Mouse (Mus musculus) lung, embryonic 15.5 days (tissue): ENCODE measurements around the gene Rarb. TPM values are rescaled to one million over a fixed set of nuclear protein-coding genes. Genes with fewer than 3 reads are reported as not detected.
"Not testable (repeated sequence)": the region's sequence is repeated elsewhere in the genome, so short reads cannot be mapped to it uniquely, and the experiment has no call there.

Experiments
- ATAC-seq: fragments of 200-750 bp; cut with Nextera tagmentation; 2 replicates; pipeline ENCODE4 v1.8.0; 2017; ENCODE audit warnings: moderate number of reproducible peaks, borderline replicate concordance; ENCODE audit not compliant: low FRiP score, low TSS enrichment; ENCODE audit errors: extremely low read depth
- H3K27ac ChIP-seq: fragments of 300-500 bp; sonication (generic); 2 replicates; pipeline ENCODE4 v1.5.1; 2015; ENCODE audit warnings: moderate library complexity, mild to moderate bottlenecking, inconsistent platforms
- H3K27me3 ChIP-seq: fragments of 300-500 bp; sonication (generic); 2 replicates; pipeline ENCODE4 v1.6.1; 2015; ENCODE audit warnings: inconsistent platforms
- H3K36me3 ChIP-seq: fragments of 300-500 bp; sonication (generic); 2 replicates; pipeline ENCODE4 v1.6.1; 2015; ENCODE audit warnings: inconsistent platforms
- H3K4me1 ChIP-seq: fragments of 300-500 bp; sonication (generic); 2 replicates; pipeline ENCODE4 v1.6.1; 2015; ENCODE audit warnings: inconsistent platforms
- H3K4me2 ChIP-seq: fragments of 300-500 bp; sonication (generic); 2 replicates; pipeline ENCODE4 v1.6.1; 2015; ENCODE audit warnings: inconsistent platforms, mild to moderate bottlenecking, moderate library complexity
- H3K4me3 ChIP-seq: fragments of 300-500 bp; sonication (generic); 2 replicates; pipeline ENCODE4 v1.5.1; 2015; ENCODE audit warnings: mild to moderate bottlenecking, inconsistent platforms
- H3K9ac ChIP-seq: fragments of 300-500 bp; sonication (generic); 2 replicates; pipeline ENCODE4 v1.6.1; 2015; ENCODE audit warnings: inconsistent platforms
- H3K9me3 ChIP-seq: fragments of 300-500 bp; sonication (generic); 2 replicates; pipeline ENCODE4 v1.6.1; 2016; ENCODE audit warnings: inconsistent platforms
- WGBS: fragments of 180-500 bp; shearing (Covaris S2); methylation state at CpG from one replicate; pipeline ENCODE4 v1.1.7; 2015; 5-methylcytosine and 5-hydroxymethylcytosine counted together
- polyA plus RNA-seq: library from polyadenylated mRNA; unstranded; fragments of >200 nt; fragmentation: Nextera tagmentation; extraction: Ambion mirVana; gene quantifications from 2 replicates; pipeline ENCODE4 v1.2.1, GENCODE M21; 2015

The Rarb gene
- polyA plus RNA-seq, 1 experiment from 2014 or later, result 14.5 TPM

- Histone ChIP-seq H3K27ac (no peak overlapping the region), H3K4me1 (no peaks in the 10 kb centered on the region), H3K9me3 (no peaks in the 10 kb centered on the region), H3K4me2 (no peak overlapping the region), H3K27me3 (no peaks in the 10 kb centered on the region), H3K36me3 (no peaks in the 10 kb centered on the region), H3K4me3 (no peak overlapping the region), H3K9ac (no peak overlapping the region)
- ATAC-seq, result no peak
- WGBS, result 67% methylated on average over 1 of the region's 1 CpGs
Measured at GRCm38 (mm10) chr14:16765891-16766290, 53.1 kb downstream of the Rarb start.

GRCm38 (mm10) chr14:16762773-16763172 lies 56.2 kb downstream of the Rarb start:
- no peaks in the 10 kb centered on the region for H3K27me3 ChIP-seq
- no peak overlapping the region for H3K9ac ChIP-seq
- H3K4me3 ChIP-seq, result no peak overlapping the region
- H3K27ac ChIP-seq, result peak overlapping the region; percentile 20
- H3K4me2 ChIP-seq, result no peak overlapping the region
- no peaks in the 10 kb centered on the region for H3K9me3 ChIP-seq
- no peaks in the 10 kb centered on the region for H3K36me3 ChIP-seq
- no peaks in the 10 kb centered on the region for H3K4me1 ChIP-seq
- peak; percentile 90 for ATAC-seq

GRCm38 (mm10) chr14:16758773-16759434 lies 60.1 kb downstream of the Rarb start:
- Histone ChIP-seq H3K4me1 (no peaks in the 10 kb centered on the region), H3K4me2 (no peak overlapping the region), H3K4me3 (no peak overlapping the region), H3K27ac (no peak overlapping the region), H3K9me3 (no peaks in the 10 kb centered on the region), H3K36me3 (no peaks in the 10 kb centered on the region), H3K27me3 (no peaks in the 10 kb centered on the region), H3K9ac (no peak overlapping the region)
- 73% methylated on average over 6 of the region's 6 CpGs for WGBS
- ATAC-seq, result no peak

- not testable (repeated sequence) for H3K9ac ChIP-seq, H3K36me3 ChIP-seq, H3K27me3 ChIP-seq, H3K9me3 ChIP-seq, H3K4me1 ChIP-seq, ATAC-seq, H3K4me2 ChIP-seq, H3K27ac ChIP-seq, H3K4me3 ChIP-seq
- WGBS, result 78% methylated on average over 1 of the region's 1 CpGs
Measured at GRCm38 (mm10) chr14:16755601-16756000, 63.4 kb downstream of the Rarb start.

- WGBS, result 50% methylated on average over 1 of the region's 1 CpGs
- Histone ChIP-seq H3K9ac (no peak overlapping the region), H3K27ac (no peak overlapping the region), H3K4me1 (no peaks in the 10 kb centered on the region), H3K4me3 (no peak overlapping the region), H3K4me2 (no peak overlapping the region), H3K27me3 (no peaks in the 10 kb centered on the region), H3K9me3 (no peaks in the 10 kb centered on the region), H3K36me3 (no peaks in the 10 kb centered on the region)
- no peak for ATAC-seq
Measured at GRCm38 (mm10) chr14:16752648-16753047, 66.3 kb downstream of the Rarb start.

GRCm38 (mm10) chr14:16746982-16747578 lies 71.9 kb downstream of the Rarb start:
- Histone ChIP-seq H3K27ac (no peak overlapping the region), H3K4me1 (0 out of 2 replicates have a peak, but pooled peaks cover under 1% of the 10 kb centered on the region), H3K4me3 (no peak overlapping the region), H3K9ac (no peak overlapping the region), H3K36me3 (no peaks in the 10 kb centered on the region), H3K4me2 (no peak overlapping the region), H3K9me3 (no peaks in the 10 kb centered on the region), H3K27me3 (no peaks in the 10 kb centered on the region)
- no peak for ATAC-seq
- 63% methylated on average over 2 of the region's 2 CpGs for WGBS

GRCm38 (mm10) chr14:16740982-16741739 lies 77.8 kb downstream of the Rarb start:
- Histone ChIP-seq H3K36me3 (no peaks in the 10 kb centered on the region), H3K9me3 (no peaks in the 10 kb centered on the region), H3K9ac (no peak overlapping the region), H3K27me3 (no peaks in the 10 kb centered on the region), H3K4me1 (peaks cover 25% of the 10 kb centered on the region), H3K4me3 (no peak overlapping the region), H3K4me2 (no peak overlapping the region), H3K27ac (peak overlapping the region; percentile 41; the same call in 1 of the 2 replicates)
- 60% methylated on average over 13 of the region's 13 CpGs for WGBS
- ATAC-seq, result peak; percentile 42; the same call in 1 of the 2 replicates

- H3K27me3 ChIP-seq, result no peaks in the 10 kb centered on the region
- H3K27ac ChIP-seq, result no peak overlapping the region
- H3K9me3 ChIP-seq, result no peaks in the 10 kb centered on the region
- no peak overlapping the region for H3K4me2 ChIP-seq
- no peaks in the 10 kb centered on the region for H3K36me3 ChIP-seq
- WGBS, result 55% methylated on average over 1 of the region's 1 CpGs
- H3K4me3 ChIP-seq, result no peak overlapping the region
- H3K9ac ChIP-seq, result no peak overlapping the region
- H3K4me1 ChIP-seq, result peaks cover 52% of the 10 kb centered on the region
- ATAC-seq, result 0 out of 2 replicates have a peak, but pooled peaks have one; percentile 32
Measured at GRCm38 (mm10) chr14:16738538-16738937, 80.4 kb downstream of the Rarb start.

- Histone ChIP-seq H3K4me3 (no peak overlapping the region), H3K9me3 (no peaks in the 10 kb centered on the region), H3K4me1 (peaks cover 59% of the 10 kb centered on the region), H3K27me3 (no peaks in the 10 kb centered on the region), H3K36me3 (no peaks in the 10 kb centered on the region), H3K27ac (no peak overlapping the region), H3K4me2 (no peak overlapping the region), H3K9ac (no peak overlapping the region)
- ATAC-seq, result no peak
- 84% methylated on average over 1 of the region's 1 CpGs for WGBS
Measured at GRCm38 (mm10) chr14:16737781-16738180, 81.2 kb downstream of the Rarb start.

GRCm38 (mm10) chr14:16735331-16736012 lies 83.5 kb downstream of the Rarb start:
- peak overlapping the region; percentile 56 for H3K27ac ChIP-seq
- H3K36me3 ChIP-seq, result no peaks in the 10 kb centered on the region
- 18% methylated on average over 4 of the region's 4 CpGs for WGBS
- no peaks in the 10 kb centered on the region for H3K27me3 ChIP-seq
- H3K4me3 ChIP-seq, result no peak overlapping the region
- no peak overlapping the region for H3K4me2 ChIP-seq
- H3K4me1 ChIP-seq, result peaks cover 52% of the 10 kb centered on the region
- H3K9me3 ChIP-seq, result no peaks in the 10 kb centered on the region
- ATAC-seq, result peak; percentile 77
- H3K9ac ChIP-seq, result no peak overlapping the region

GRCm38 (mm10) chr14:16733595-16734298 lies 85.2 kb downstream of the Rarb start:
- no peaks in the 10 kb centered on the region for H3K9me3 ChIP-seq
- H3K4me3 ChIP-seq, result no peak overlapping the region
- peak overlapping the region; percentile 1; the same call in 1 of the 2 replicates for H3K4me2 ChIP-seq
- peaks cover 52% of the 10 kb centered on the region for H3K4me1 ChIP-seq
- WGBS, result 8% methylated on average over 9 of the region's 9 CpGs
- H3K36me3 ChIP-seq, result no peaks in the 10 kb centered on the region
- ATAC-seq, result peak; percentile 41
- no peak overlapping the region for H3K9ac ChIP-seq
- H3K27ac ChIP-seq, result peak overlapping the region; percentile 8; the same call in 1 of the 2 replicates
- H3K27me3 ChIP-seq, result no peaks in the 10 kb centered on the region
